Mouse (Mus musculus) stomach, embryonic 15.5 days (tissue): ENCODE results near the gene Sec16a. TPM values are rescaled to one million over a fixed set of nuclear protein-coding genes. Genes with fewer than 3 reads are reported as not detected.
A peak's percentile ranks its signal among the peaks of the same experiment; 100 is the strongest.

Experiments used
- ATAC-seq: fragments of 200-750 bp; cut with Nextera tagmentation; 2 replicates; pipeline ENCODE4 v1.8.0; 2017; ENCODE audit warnings: low read depth, moderate number of reproducible peaks, moderate TSS enrichment; ENCODE audit not compliant: insufficient read depth, low FRiP score
- H3K27ac ChIP-seq: fragments of 300-500 bp; sonication (generic); 2 replicates; pipeline ENCODE4 v1.5.1; 2015; ENCODE audit warnings: mild to moderate bottlenecking, inconsistent platforms
- H3K27me3 ChIP-seq: fragments of 300-500 bp; sonication (generic); replicated peaks from 2 replicates; pipeline ENCODE4 v1.6.1; 2015; ENCODE audit warnings: inconsistent platforms
- H3K36me3 ChIP-seq: fragments of 300-500 bp; sonication (generic); 2 replicates; pipeline ENCODE4 v1.6.1; 2015; ENCODE audit warnings: inconsistent platforms
- H3K4me1 ChIP-seq: fragments of 300-500 bp; sonication (generic); 2 replicates; pipeline ENCODE4 v1.6.1; 2015; ENCODE audit warnings: inconsistent platforms
- H3K4me2 ChIP-seq: fragments of 300-500 bp; sonication (generic); 2 replicates; pipeline ENCODE4 v1.6.1; 2015; ENCODE audit warnings: mild to moderate bottlenecking, inconsistent platforms
- H3K4me3 ChIP-seq: fragments of 300-500 bp; sonication (generic); replicated peaks from 2 replicates; pipeline ENCODE4 v1.5.1; 2015; ENCODE audit warnings: inconsistent platforms
- H3K9ac ChIP-seq: fragments of 300-500 bp; sonication (generic); 2 replicates; pipeline ENCODE4 v1.6.1; 2015; ENCODE audit warnings: inconsistent platforms
- H3K9me3 ChIP-seq: fragments of 300-500 bp; sonication (generic); 2 replicates; pipeline ENCODE4 v1.6.1; 2016; ENCODE audit warnings: inconsistent platforms
- WGBS: fragments of 180-500 bp; shearing (Covaris S2); methylation state at CpG from one replicate; pipeline ENCODE4 v1.1.7; 2015; 5-methylcytosine and 5-hydroxymethylcytosine counted together
- polyA plus RNA-seq: library from polyadenylated mRNA; unstranded; fragments of >200 nt; fragmentation: Nextera tagmentation; extraction: Ambion mirVana; gene quantifications from 2 replicates; pipeline ENCODE4 v1.2.1, GENCODE M21; 2015

Sec16a gene
- polyA plus RNA-seq, 1 experiment from 2014 or later = 22.3 TPM

- no peaks in the 10 kb centered on the region for H3K9me3 ChIP-seq
- H3K4me3 ChIP-seq = no peak overlapping the region
- no peak overlapping the region for H3K27ac ChIP-seq
- ATAC-seq = no peak
- H3K36me3 ChIP-seq = peaks cover 82% of the 10 kb centered on the region
- H3K4me2 ChIP-seq = no peak overlapping the region
- H3K4me1 ChIP-seq = no peaks in the 10 kb centered on the region
- WGBS = 92% methylated on average over 5 of the region's 5 CpGs
- H3K9ac ChIP-seq = no peak overlapping the region
- no peaks in the 10 kb centered on the region for H3K27me3 ChIP-seq
Measured at GRCm38 (mm10) chr2:26429851-26430250, 15.2 kb downstream of the Sec16a start.

- no peak overlapping the region for H3K9ac ChIP-seq
- ATAC-seq = no peak
- H3K4me3 ChIP-seq = no peak overlapping the region
- H3K4me2 ChIP-seq = no peak overlapping the region
- H3K36me3 ChIP-seq = peaks cover 89% of the 10 kb centered on the region
- H3K27me3 ChIP-seq = no peaks in the 10 kb centered on the region
- no peak overlapping the region for H3K27ac ChIP-seq
- H3K9me3 ChIP-seq = no peaks in the 10 kb centered on the region
- WGBS = 96% methylated on average over 2 of the region's 2 CpGs
- H3K4me1 ChIP-seq = no peaks in the 10 kb centered on the region
Measured at GRCm38 (mm10) chr2:26424541-26424940, 20.5 kb downstream of the Sec16a start.

- no peak overlapping the region for H3K9ac ChIP-seq
- peaks cover 80% of the 10 kb centered on the region for H3K36me3 ChIP-seq
- H3K27me3 ChIP-seq = no peaks in the 10 kb centered on the region
- H3K4me2 ChIP-seq = no peak overlapping the region
- H3K4me3 ChIP-seq = no peak overlapping the region
- WGBS = 92% methylated on average over 1 of the region's 1 CpGs
- H3K4me1 ChIP-seq = no peaks in the 10 kb centered on the region
- H3K9me3 ChIP-seq = no peaks in the 10 kb centered on the region
- H3K27ac ChIP-seq = no peak overlapping the region
- no peak for ATAC-seq
Measured at GRCm38 (mm10) chr2:26423086-26423485, 21.9 kb downstream of the Sec16a start.

GRCm38 (mm10) chr2:26421969-26422368 is 23.0 kb downstream of the Sec16a start:
- H3K4me3 ChIP-seq = no peak overlapping the region

GRCm38 (mm10) chr2:26418120-26418519 is 26.9 kb downstream of the Sec16a start:
- Histone ChIP-seq H3K9ac (no peak overlapping the region), H3K36me3 (peaks cover 76% of the 10 kb centered on the region), H3K4me3 (no peak overlapping the region), H3K27me3 (no peaks in the 10 kb centered on the region), H3K27ac (no peak overlapping the region), H3K4me2 (no peak overlapping the region), H3K9me3 (no peaks in the 10 kb centered on the region), H3K4me1 (no peaks in the 10 kb centered on the region)
- ATAC-seq = no peak
- 75% methylated on average over 1 of the region's 1 CpGs for WGBS

More at GRCm38 (mm10) chr2:26421969-26422368, 23.0 kb downstream of the Sec16a start:
- no peak for ATAC-seq
- no peak overlapping the region for H3K4me2 ChIP-seq
- peaks cover 79% of the 10 kb centered on the region for H3K36me3 ChIP-seq
- no peaks in the 10 kb centered on the region for H3K4me1 ChIP-seq
- no peak overlapping the region for H3K27ac ChIP-seq
- 91% methylated on average over 2 of the region's 2 CpGs for WGBS
- H3K9ac ChIP-seq = no peak overlapping the region
- H3K27me3 ChIP-seq = no peaks in the 10 kb centered on the region
- no peaks in the 10 kb centered on the region for H3K9me3 ChIP-seq

- Histone ChIP-seq H3K36me3 (peaks cover 74% of the 10 kb centered on the region), H3K9ac (no peak overlapping the region), H3K4me1 (no peaks in the 10 kb centered on the region), H3K9me3 (no peaks in the 10 kb centered on the region), H3K27me3 (no peaks in the 10 kb centered on the region), H3K27ac (no peak overlapping the region), H3K4me2 (no peak overlapping the region), H3K4me3 (no peak overlapping the region)
- ATAC-seq = no peak
Measured at GRCm38 (mm10) chr2:26417066-26417465, 27.9 kb downstream of the Sec16a start.

GRCm38 (mm10) chr2:26410931-26411411 is 34.0 kb downstream of the Sec16a start:
- Histone ChIP-seq H3K4me3 (no peak overlapping the region), H3K9me3 (no peaks in the 10 kb centered on the region), H3K4me2 (no peak overlapping the region), H3K27ac (no peak overlapping the region), H3K36me3 (peaks cover 53% of the 10 kb centered on the region), H3K4me1 (peaks cover 28% of the 10 kb centered on the region), H3K27me3 (no peaks in the 10 kb centered on the region), H3K9ac (no peak overlapping the region)
- ATAC-seq = no peak
- 61% methylated on average over 4 of the region's 5 CpGs for WGBS

GRCm38 (mm10) chr2:26410091-26410490 is 34.9 kb downstream of the Sec16a start:
- WGBS = 73% methylated on average over 5 of the region's 5 CpGs

GRCm38 (mm10) chr2:26409362-26409761 is 35.7 kb downstream of the Sec16a start:
- H3K9me3 ChIP-seq = no peaks in the 10 kb centered on the region
- no peak overlapping the region for H3K27ac ChIP-seq
- WGBS = 54% methylated on average over 3 of the region's 3 CpGs
- peak overlapping the region; percentile 35; the same call in 1 of the 2 replicates for H3K4me2 ChIP-seq
- peaks cover 37% of the 10 kb centered on the region for H3K4me1 ChIP-seq
- peaks cover 40% of the 10 kb centered on the region for H3K36me3 ChIP-seq
- H3K9ac ChIP-seq = no peak overlapping the region
- H3K27me3 ChIP-seq = no peaks in the 10 kb centered on the region
- peak overlapping the region; percentile 96; the same call in 1 of the 2 replicates for H3K4me3 ChIP-seq
- ATAC-seq = no peak

More at GRCm38 (mm10) chr2:26410091-26410490, 34.9 kb downstream of the Sec16a start:
- Histone ChIP-seq H3K9ac (no peak overlapping the region), H3K9me3 (no peaks in the 10 kb centered on the region), H3K4me2 (no peak overlapping the region), H3K36me3 (peaks cover 45% of the 10 kb centered on the region), H3K27ac (no peak overlapping the region), H3K4me1 (peaks cover 37% of the 10 kb centered on the region), H3K27me3 (no peaks in the 10 kb centered on the region), H3K4me3 (no peak overlapping the region)
- ATAC-seq = no peak

GRCm38 (mm10) chr2:26408515-26409356 is 36.3 kb downstream of the Sec16a start, which contains the start of gene Inpp5e:
Gene Inpp5e, minus strand, starts transcription at chr2:26409203.
- peak within 1 kb of the TSS; percentile 77 for H3K27ac ChIP-seq
- WGBS = 0% methylated on average over 57 of the region's 57 CpGs
- H3K4me1 ChIP-seq = peaks cover 37% of the 10 kb centered on the region
- H3K4me2 ChIP-seq = peak within 1 kb of the TSS; percentile 93
- peaks cover 34% of the 10 kb centered on the region for H3K36me3 ChIP-seq
- peak; percentile 93 for ATAC-seq
- H3K27me3 ChIP-seq = no peaks in the 10 kb centered on the region
- H3K9me3 ChIP-seq = no peaks in the 10 kb centered on the region
- peak within 1 kb of the TSS; percentile 96 for H3K9ac ChIP-seq
- H3K4me3 ChIP-seq = peak within 1 kb of the TSS; percentile 96

GRCm38 (mm10) chr2:26403306-26403705 is 41.7 kb downstream of the Sec16a start:
- H3K36me3 ChIP-seq = peaks cover 30% of the 10 kb centered on the region
- H3K27me3 ChIP-seq = no peaks in the 10 kb centered on the region
- H3K9ac ChIP-seq = no peak overlapping the region
- H3K4me3 ChIP-seq = no peak overlapping the region
- no peaks in the 10 kb centered on the region for H3K9me3 ChIP-seq
- ATAC-seq = no peak
- H3K4me1 ChIP-seq = peaks cover 31% of the 10 kb centered on the region
- WGBS = 72% methylated on average over 8 of the region's 8 CpGs
- no peak overlapping the region for H3K4me2 ChIP-seq
- no peak overlapping the region for H3K27ac ChIP-seq

- Histone ChIP-seq H3K4me2 (no peak overlapping the region), H3K27ac (no peak overlapping the region), H3K4me3 (no peak overlapping the region), H3K27me3 (no peaks in the 10 kb centered on the region), H3K36me3 (peaks cover 38% of the 10 kb centered on the region), H3K9ac (no peak overlapping the region), H3K9me3 (no peaks in the 10 kb centered on the region), H3K4me1 (peaks cover 21% of the 10 kb centered on the region)
- WGBS = 81% methylated on average over 1 of the region's 1 CpGs
- no peak for ATAC-seq
Measured at GRCm38 (mm10) chr2:26402265-26402664, 42.8 kb downstream of the Sec16a start.
